Mouse (Mus musculus) layer of hippocampus, adult 2 months (tissue): ENCODE data around the gene Setd5. TPM values are rescaled to one million over a fixed set of nuclear protein-coding genes. Genes with fewer than 3 reads are reported as not detected.

Experiments used
- DNase-seq, 2 experiments: peaks; one replicate each; pipeline ENCODE4 v3.0.0; 2022; ENCODE audit warnings: low spot score in 2 of 2
- H3K27ac ChIP-seq: fragments of 200-600 bp; 2 replicates; pipeline ENCODE4 v1.8.1; 2022
- H3K4me3 ChIP-seq: fragments of 200-600 bp; 2 replicates; pipeline ENCODE4 v1.8.1; 2022; ENCODE audit warnings: mild to moderate bottlenecking
- CTCF ChIP-seq: fragments of 200-600 bp; conservative IDR thresholded peaks from 2 replicates; pipeline ENCODE4 v1.8.1; 2022; ENCODE audit warnings: antibody characterized with exemption, mild to moderate bottlenecking, moderate library complexity
- total RNA-seq, 2 experiments: library from RNA; stranded (reverse); gene quantifications; 2 replicates each; pipeline ENCODE4 v1.2.3; 2021

Gene Setd5
- total RNA-seq, 2 experiments from 2014 or later = 110 to 113 TPM

DNA sequence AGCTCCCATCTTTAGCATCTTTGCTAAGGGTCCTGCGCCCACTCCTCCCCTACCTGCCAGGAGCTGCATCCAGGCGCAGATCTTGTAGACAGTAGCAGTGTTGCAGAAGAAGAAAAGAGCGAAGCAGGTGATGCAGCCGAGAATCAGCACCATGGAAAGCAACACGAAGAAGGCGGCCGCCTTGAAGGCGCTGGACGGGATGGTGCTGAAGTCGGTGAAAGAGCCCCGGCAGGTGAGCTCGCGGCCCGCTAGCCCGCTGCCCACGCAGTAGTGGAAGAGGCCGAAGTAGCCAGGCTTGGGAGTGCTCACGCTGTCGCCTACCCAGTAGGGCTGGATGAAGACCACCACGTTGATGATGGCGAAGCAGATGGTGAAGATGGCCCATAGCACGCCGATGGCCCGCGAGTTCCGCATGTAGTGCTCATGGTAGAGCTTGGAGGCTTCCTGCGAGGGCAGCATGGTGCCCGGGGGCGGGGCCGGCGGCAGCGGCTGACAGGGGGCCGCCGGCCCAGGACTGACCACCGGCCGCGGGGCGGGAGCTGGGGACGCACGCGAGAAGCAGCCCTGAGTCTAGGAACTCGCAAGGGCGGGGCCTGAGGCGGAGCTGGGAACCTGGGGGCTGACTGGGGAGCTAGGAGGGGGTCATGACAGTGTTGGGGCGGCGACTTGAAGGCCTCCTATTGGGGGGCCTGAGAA, 116.7 kb downstream of the Setd5 start:
- DNase-seq = no peak
- Histone ChIP-seq H3K27ac (peak overlapping the region; percentile 53), H3K4me3 (peak overlapping the region; percentile 67)
- TF ChIP-seq CTCF = no peak

DNA sequence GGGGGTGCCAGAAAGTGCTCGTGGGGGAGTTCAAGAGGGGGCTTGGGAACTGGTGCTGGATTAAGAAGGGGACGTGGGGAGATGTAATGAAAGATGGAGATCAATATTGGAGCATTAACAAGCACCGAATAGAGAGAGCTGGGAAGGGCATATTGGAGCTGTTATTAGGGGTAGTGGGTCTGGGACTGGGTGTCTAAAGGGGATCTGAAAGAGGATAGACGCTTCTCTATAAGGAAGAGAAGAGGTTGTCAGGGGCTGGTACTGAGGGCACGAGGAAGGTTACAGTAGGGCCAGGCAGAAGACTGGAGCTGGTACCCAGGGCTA, 117.3 kb downstream of the Setd5 start:
- DNase-seq = no peak
- peak overlapping the region; percentile 92 for H3K27ac ChIP-seq
- TF ChIP-seq CTCF = no peak
- H3K4me3 ChIP-seq = peak overlapping the region; percentile 67

DNA sequence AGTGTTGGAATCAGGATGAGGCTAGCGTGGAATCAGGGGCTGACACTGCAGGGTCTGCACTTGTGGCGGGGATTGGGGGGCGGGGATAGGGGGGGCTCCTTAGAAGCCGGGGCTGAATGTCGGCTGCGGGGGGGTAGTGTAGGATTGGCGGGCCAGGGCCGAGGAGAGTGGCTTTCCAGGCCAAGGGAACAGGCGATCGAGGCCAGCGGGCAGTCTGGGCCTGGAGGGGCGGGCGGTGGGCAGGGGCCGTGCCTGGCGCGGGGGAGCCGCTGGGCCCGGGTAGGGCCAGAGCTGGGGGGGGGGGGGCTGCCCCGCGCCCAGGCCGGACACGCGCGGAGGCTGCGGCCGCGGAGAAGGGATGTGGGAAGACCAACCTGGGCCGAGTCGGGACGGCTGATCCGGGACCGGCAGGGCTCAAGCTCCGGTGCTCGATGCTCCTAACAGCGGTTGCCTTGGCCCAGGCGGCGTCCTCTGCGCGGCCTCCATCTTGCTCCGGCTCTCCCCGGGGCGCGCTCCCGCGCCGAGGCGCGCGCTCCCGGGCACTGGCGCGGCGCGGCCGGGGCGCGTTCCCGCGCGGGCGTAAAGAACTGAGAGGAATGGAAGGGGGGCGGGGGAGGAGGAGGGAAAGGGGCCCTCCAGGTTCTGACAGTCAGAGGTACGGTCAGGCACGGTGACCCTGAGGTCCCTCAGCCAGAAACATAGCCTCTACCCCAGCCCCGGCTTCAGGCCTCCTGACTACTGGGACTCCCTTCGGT, 117.9 kb downstream of the Setd5 start, which contains the start of gene Lhfpl4:
Lhfpl4 (minus strand) TSS at position 544 of the 755 bp plus-strand sequence.
- Histone ChIP-seq H3K27ac (peak within 1 kb of the TSS; percentile 92), H3K4me3 (peak within 1 kb of the TSS; percentile 67)
- peak in 1 of 2 experiments; percentile 65 for DNase-seq
- no peak for TF ChIP-seq CTCF

DNA sequence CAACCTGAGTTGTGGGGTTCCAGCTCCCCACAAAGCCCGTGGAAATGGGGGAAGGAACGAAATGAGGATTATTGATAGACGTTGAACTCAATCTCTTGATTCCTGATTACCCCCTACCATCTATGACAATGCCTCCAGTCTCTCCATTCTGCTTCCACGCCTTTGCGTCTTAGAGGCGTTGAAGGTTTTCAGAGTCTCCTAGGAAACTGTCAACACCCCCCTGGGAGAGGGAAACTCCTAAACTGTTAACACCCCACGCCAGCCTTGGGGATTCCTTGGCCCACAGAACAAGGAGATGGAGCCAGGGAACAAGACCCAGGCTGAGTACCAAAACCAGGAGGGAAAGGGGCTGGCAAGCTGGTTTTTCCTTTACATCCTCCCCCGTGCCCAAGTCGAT, 118.4 kb downstream of the Setd5 start:
- TF ChIP-seq CTCF = no peak
- H3K27ac ChIP-seq = peak overlapping the region; percentile 92
- DNase-seq = no peak

More for the DNA sequence above, 118.4 kb downstream of the Setd5 start:
- peak overlapping the region; percentile 67 for H3K4me3 ChIP-seq

Other genes with a start within 250 kb of the Setd5 start
- gene Srgap3, start 130.1 kb upstream of the Setd5 start, total RNA-seq = 100 to 1,000 TPM; 288 to 291 TPM
- 10 to 100 TPM; 38.2 to 40.6 TPM for gene Thumpd3, start 31.1 kb upstream of the Setd5 start, total RNA-seq
- gene Lhfpl4, start 118.0 kb downstream of the Setd5 start, total RNA-seq = 10 to 100 TPM; 81.3 to 83.0 TPM
- 10 to 100 TPM; 15.0 to 15.6 TPM for gene Mtmr14, start 160.5 kb downstream of the Setd5 start, total RNA-seq
- gene Cpne9, start 204.9 kb downstream of the Setd5 start, total RNA-seq = 10 to 100 TPM; 24.0 to 24.7 TPM
- gene Brpf1, start 229.8 kb downstream of the Setd5 start, total RNA-seq = 10 to 100 TPM; 41.0 to 43.8 TPM
- 10 to 100 TPM in 1 of 2 experiments, 1 to 10 TPM in 1; 9.1 to 10.6 TPM for gene Ogg1, start 249.6 kb downstream of the Setd5 start, total RNA-seq